Mouse (Mus musculus): ENCODE measurements around the gene Zfp61.

Zfp61 gene

DNA sequence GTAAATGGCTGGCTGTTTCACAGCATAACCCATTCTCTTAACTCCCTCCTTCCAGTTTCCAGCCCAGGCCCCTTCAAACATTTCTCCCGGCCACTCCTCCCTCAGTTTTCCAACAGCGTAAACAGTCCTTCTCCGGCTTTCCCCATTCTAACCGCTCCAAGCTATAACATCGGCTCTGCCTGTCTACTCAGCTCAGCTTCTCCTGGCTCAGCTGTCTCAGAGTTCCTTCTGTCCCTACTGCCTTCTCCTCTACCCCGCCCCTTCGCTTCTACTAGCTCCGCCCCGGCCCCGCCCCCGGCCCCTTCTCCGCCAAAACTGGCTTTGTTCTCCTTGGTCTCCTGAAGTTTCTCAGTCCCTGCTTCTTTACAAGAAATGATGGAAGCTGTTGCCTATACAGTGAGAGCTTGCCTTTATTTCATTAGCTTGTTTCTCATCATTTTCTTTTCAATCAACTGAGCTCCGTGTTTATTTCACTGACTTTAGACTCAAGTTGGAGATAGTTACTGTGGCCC is at the start of gene Zfp61:
Zfp61 (minus strand) TSS at position 462 of the 512 bp plus-strand sequence.
- peak; percentile 52 for DNase-seq (ENCODE audit: low spot score)

DNA sequence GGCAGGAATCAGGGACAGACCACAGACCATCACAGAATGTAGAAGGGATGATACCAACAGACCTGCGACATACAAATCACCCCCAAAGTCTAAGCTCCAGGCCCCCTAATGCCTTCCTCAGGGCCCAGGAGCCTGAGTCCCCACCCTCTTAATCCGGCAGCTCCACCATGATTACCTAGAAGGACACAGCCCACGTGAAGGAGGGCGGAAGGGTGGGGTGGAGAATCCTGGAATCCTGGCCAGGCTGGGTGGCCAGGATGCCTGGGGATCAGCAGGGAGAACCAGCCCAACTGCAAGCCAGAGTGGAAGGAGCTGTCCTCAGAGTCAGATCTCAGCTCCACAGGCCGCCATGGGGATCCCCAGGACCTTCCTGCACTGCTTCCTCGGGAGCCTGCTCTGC is 47.9 kb upstream of the Zfp61 start, which contains the start of gene Lypd5:
Lypd5 (plus strand) TSS at position 301 of the 400 bp plus-strand sequence.
- DNase-seq (ENCODE audit: low spot score): no peak

DNA sequence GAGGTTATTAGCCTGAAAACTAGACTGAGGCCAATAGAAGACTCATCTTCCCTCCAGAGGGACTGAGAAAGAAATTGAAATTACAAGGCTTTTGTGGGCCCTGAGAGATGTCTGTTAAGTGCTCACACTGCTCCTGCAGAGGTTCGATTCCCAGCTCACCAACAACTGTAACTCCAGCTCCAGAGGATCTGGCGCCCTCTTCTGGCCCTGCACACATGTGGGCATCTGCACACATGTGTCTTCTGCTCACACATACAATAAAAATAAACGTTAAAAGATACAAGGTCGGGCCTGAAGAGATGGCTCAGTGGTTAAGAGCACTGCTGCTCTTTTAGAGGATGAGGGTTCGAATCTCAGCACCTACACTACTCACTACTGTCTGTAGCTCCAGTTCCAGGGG is 45.4 kb upstream of the Zfp61 start:
- no peak for DNase-seq (ENCODE audit: low spot score)

DNA sequence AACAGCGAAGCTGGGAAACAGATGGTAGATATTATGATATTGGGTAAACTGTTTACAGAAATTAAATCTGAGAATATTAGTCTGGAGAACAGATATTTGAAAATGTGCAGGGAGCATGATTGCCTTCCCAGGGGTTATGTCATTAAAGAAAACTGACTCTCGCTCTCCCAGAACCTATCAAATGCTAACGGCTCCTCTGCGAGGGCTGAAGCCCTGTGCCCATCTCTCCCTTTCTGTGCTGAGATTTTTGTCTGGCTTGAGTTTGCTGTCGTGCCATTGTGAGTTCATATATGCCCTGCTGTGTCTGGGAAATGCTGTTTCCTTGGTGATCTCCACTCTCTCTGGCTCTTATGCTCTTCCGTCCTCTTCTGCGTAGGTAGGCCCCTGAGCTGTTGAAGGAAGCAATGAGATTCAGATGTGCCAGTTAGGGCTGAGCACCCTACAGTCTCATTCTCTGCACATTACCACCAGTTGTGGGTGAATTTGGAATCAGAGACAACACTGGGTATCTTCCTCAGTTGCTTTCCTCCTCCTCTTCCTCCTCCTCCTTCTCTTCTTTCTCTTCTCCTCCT is 42.8 kb upstream of the Zfp61 start:
- DNase-seq (ENCODE audit: low spot score): no peak

DNA sequence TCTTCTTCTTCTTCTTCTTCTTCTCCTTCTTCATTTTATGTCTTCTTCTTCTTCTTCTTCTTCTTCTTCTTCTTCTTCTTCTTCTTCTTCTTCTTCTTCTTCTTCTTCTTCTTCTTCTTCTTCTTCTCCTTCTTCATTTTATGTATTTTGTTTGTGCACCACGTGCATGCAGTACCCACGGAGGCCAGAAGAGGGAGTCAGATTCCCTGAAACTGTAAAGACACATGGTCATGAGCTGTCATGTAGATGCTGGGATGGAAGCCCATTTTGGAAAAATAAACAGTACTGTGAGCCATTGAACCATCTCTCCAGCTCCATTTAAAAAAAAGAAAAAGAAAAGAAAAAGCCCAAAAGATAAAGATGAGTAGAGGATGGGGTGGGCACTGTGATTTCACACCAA is 37.2 kb upstream of the Zfp61 start:
- no peak for DNase-seq (ENCODE audit: low spot score)

DNA sequence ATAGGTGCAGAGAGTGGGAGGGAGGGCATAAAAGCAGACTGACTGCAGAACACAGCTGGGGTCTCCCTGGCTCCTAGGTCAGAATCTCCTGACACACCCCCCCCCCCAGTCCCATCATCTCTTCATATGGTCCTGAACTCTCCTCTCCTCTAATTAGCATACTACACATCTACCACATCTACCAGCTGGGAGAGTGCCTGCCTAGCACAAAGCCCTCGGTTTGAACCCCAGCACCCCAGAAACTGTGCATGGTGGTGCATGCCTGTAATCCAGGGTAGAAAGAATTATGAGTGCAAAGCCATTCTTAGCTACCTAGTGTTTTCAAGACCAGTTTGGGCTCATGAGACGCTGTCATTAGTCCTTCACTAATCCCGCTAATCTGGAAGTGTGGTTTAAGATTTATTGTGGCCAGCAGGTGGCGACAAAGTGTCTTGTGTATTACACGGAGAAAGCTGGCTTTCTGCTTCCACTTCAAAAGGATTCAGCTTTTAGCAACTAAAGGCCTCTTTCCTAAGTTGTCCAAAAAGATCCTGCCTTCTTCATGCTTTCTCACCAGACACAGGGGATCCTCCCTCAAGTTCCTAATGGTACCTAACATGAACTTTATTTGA is 34.8 kb upstream of the Zfp61 start:
- peak; percentile 70 for DNase-seq (ENCODE audit: low spot score)

DNA sequence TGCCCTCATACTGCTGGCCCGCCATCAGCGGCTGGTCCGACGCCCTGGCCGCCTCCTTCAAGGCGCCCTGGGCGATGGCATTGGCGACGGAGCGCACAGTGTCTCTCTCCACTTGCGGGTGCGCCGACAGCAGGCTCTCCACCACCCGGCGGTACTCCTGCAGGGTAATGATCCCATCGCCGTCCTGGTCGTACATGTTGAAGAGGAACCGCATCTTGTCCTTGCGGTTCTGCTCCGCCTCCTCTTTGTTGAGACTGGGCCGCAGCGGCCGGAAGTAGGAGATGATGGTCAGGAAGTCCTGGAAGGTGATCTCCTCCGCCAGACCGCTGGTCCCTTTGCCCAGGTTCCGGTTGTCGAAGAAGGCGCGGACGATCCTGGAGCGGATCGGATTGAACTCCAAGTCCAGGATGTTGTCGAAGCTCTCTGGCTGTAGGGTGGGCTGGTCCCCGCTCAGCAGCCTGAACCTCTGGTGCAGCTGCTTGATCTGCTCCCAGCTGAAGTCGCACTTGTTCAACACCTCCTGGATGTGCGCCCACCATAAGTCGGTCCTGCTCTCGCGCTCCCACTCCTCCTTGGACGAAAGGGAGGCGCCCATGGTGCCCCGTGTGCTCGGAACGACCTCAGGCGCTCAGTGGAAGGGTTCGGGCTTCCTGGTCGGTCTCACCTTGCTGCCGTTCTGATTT is 32.4 kb upstream of the Zfp61 start, which contains the start of gene Tescl:
Tescl (minus strand) TSS at position 633 of the 683 bp plus-strand sequence.
- DNase-seq (ENCODE audit: low spot score): no peak

DNA sequence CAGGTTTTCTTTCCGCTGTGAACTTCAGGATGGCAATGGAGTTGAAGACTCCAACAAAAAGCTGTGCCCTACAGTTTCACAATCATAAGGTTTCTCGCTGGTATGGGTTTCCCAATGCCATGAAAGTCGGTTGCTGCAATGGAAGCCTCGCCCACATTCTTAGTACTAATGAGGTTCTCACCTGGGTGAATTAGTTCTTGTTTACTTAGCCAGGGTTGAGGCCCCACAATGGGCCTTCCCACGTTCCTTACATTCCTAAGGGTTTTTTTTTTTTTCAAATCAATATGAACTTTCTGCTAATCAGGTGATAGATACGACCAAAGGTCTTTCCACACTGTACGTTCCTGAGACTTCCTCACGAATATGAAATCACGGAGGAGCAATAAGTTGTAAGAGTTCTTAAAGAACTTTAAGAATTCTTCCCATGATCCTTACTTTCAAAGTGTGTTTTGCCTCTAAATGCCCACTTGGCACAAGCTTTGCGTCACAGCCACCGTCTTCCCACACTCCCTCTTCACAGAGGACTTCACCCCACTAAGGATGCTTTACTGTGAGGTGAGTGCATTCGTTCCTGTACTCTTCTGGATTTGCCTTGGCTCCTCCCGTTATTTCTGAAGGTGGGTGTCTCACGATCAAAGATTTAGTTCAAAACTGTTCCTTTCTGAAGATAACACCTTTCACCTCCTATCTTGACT is 26.4 kb upstream of the Zfp61 start:
- no peak for DNase-seq (ENCODE audit: low spot score)

DNA sequence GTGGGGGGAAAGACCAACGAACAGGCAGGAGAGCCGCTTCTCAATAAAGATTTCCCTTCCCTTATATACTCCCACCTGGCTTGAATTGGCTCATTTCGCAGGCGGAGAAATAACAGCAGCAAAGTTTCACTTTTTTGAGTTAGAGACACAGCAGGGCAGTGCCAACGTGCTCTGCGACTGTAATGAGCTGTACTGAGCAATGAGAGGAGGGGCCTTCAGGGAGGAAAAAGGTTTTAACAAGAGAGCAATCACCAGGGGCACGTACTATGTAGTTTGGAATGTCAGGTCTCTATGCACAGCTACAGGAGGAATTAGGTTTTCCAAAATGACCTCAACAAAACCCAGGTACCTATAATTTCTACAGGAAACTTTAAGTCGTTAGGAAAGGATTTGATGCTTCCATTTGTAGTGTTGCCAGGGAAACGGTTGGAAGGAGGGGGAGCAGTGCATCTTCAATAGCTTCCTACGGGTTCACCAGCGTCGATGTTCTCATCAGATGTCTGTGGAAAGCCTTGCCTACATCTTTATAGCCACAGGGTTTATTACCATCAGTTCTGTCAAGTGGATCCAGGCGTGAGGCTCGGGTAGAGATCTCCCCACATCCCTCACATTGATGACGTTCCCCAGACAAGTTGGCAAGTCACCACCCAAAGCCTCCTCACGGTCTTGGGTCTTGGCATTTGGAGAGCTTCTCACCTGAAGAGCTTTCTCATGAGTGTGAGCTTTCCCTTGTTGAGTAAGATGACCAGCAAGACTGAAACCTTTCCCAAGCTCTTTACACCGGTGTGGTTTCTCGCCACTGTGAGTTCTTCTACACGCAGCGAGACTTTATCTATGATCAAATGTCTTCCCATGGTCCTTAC is 25.5 kb upstream of the Zfp61 start:
- DNase-seq (ENCODE audit: low spot score): no peak

DNA sequence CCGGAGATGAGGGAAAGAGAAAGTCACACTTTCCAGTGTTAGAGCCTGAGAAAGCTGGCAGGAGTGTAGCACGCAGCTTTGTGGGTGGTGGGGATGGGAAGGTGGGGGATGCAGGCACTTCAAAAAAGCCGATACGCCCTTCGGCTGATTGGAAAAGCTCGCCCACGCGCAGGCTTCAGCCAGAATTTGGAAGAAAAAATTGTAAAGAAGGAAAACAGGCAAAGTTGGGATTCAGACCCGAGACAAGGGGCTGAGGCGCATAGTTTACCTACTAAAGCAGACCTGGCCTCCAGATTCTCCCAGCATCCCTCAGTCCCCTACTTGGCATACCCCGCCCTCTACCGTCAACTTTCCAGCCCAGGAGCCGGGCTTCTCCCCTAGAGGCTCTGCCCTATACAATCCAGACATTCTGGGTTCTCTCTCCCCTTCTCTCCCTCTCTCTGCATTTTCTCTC is 24.7 kb upstream of the Zfp61 start:
- DNase-seq (ENCODE audit: low spot score): no peak

DNA sequence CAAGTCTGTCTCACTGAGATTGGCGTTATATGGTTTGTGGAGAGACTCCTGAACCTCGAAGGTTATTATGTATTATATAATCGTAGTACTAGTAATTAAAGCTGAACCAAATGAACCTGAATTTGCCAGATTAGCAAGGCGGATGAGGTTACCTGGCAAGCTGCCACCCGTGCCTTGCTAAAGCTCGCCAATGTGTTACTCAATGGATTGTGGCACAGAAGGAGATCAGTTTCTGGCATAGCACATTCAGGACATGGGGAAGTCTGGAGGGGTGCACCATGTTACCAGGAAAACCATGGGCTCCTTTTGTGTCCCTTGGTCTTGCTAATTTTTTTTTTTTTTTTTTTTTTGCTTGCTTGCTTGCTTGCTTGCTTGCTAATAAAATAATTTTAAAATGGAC is 24.2 kb upstream of the Zfp61 start:
- no peak for DNase-seq (ENCODE audit: low spot score)

DNA sequence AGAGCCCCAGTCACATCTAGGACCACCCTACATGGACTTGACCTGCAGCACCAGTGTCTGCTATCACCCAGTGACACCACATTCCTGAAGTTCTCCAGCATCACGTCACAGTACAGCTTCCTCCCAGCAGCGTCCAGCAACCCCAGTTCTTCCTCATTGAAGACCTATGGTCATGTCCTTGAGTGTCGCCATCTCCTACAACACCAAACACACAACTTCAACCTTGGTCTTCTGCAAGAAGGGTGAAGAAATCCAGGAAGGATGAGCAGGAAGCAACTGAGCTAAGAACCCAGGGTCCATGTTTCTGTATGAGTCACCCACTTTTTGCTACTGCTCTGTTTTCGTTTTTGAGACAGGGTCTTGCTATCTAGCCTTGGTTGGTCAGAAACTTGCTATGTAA is 21.6 kb upstream of the Zfp61 start:
- no peak for DNase-seq (ENCODE audit: low spot score)

DNA sequence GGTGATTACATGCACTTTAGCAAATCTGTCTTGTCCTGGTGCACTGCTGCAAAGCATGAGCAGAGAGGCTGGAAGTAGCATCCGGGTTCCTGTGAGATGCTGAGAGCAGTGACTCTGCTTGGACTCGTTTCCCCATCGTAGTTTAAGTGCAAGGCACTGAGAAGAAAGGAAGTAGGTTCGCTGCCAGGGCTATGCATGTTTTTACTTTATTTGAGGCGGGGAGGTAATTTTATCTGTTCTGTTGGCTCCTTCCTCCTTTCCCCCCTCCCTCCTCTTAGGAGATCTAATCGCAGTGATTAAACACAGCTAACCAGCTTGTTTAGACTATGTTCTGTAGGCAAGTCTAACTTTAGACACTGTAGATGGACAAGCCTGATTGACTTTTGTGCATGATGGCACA is 17.9 kb upstream of the Zfp61 start:
- no peak for DNase-seq (ENCODE audit: low spot score)

DNA sequence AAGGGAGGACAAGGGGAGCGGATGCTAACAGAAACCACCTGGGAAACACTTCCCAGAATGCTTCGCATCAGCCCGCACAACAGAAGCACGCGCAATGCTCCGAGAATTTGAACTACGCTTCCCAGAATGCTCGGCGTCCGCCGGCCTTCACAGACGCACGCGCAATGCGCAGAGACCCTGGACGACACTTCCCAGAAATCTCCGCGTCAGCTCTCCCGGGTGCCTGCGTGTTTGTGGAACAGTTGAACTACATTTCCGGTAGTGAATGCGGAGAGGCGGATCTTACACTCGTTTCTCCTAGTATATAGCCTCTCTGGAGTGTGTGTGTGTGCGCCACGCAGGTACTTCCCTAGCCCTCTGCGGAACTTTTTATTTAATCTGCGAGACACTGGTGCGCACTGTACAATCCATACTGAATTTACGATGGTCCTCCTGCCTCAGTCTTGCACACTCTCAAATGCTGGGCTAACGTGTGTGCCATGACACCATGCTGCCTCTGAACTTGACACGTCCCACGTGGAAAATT is 15.6 kb upstream of the Zfp61 start, which contains the start of gene Zfp94:
Zfp94 (minus strand) TSS at position 100 of the 526 bp plus-strand sequence.
- peak; percentile 90 for DNase-seq (ENCODE audit: low spot score)

DNA sequence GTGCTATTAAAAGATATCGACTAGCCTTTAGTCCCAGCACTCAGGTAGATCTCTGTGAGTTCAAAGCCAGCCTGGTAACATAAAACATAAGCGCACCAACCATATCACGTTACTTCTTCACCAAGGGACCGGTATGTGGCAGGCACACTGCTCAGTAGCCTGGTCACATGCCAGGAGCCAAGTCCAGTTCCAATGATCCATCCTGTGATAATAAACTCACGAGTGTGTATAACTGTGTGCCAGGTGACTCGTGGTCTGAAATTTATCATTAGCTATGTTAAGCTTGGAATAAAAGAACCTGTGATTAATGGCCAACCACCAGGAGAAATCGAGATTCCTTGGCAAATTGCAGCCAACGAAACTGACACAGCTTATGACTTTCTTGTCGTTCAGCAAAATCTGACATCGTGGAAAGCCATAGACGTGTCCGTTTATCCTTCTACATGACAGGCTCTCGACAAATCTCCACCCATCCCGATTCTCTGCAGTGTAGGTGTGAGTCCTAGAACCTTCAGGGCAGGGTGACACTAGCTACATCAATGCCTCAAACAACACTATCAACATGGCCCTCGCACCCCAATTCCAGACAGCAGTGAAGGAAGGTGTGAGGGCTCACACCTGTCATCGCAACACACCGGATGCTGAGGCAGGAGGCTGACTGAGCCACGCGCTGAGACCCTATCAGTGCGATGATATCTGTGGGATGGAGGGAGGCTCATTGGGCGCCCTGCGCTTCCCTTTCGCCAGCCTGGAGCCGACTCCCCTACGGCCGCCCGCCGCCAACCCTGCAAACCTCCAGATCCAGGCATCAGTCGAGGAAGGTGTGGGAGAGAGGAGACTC is 14.9 kb upstream of the Zfp61 start:
- DNase-seq (ENCODE audit: low spot score): peak; percentile 9

DNA sequence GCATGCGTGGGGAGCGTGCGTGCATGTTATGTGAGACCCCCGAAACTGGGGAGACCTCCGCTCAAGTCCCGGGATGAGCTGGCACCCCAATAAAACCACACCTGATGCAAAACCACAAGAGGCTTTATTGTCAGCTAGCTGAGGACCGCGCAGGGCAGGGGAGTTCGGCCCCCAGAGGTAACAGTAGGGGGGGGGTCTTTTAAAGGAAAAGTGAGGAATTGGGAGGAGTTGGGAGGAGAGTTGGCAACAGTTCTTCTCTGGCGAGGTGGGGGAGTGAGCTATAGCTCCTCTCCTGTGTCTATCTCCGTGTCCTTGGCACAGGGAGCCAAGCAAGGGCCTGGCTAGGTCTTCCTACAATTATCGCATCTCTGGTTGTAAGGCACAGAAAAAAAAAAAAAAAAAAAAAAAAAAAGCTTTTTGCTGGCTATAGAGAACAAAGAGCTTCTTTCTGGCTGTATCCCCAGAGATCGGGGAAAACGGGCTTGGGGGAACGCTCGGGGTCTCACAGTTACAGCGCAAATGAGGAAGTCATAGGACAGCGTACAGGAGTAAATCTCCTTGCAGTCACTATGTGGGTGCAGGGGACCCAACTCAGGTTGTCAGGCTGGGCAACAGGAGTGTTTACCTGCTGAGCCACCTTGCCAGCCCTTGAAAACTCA is 1.1 kb downstream of the Zfp61 start:
- DNase-seq (ENCODE audit: low spot score): no peak

DNA sequence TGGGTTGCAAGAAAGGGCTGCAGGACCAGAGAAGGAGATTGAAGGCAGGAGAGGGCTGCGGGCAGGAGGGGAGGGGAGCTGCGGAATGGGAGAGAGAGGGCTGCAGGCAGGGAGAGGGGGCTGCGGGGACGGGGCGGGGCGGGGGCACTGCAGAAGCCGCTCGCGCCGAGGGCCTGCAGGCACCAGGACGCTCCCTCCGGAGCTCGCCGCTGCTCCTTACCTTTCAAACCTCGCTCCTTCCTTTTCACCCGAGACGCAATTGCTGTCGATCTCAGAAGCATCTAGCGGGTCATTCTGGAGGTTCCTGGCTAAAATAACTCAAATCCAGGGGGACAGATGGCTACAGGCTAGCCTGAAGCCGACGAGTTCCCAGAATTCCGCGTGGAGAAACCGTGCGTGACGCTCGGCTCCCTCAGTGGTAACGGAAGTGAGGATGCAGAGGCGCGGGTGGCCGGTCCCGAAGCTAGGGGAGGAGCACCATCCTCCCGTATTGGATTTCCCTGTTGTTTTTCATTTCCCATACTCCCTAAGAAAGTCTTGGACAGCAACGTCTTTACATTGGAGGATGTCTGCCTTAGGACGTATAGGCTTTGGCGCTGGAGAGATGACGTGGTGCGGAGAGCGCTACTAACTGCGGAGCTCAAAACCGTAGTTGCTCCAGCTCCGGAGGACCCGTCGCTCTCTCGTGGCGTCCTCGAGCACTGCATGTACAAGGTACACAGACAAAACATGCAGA is 1.9 kb downstream of the Zfp61 start:
- DNase-seq (ENCODE audit: low spot score): peak; percentile 79

DNA sequence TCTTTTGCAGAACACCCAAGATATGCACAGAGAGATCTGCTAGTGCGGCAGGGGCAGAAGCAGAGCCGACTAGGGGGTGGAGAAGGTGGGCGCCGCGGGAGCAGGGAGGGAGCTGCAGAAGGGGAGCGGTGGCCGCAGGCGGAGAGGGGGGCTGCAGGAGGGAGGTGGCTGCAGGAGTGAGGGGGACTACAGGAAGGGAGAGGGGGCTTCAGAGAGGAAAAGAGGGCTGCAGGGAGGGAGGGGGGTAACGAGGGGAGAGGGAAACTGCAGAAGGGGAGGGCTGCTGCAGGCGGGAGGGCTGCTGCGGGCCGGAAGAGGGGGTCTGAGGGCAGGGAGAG is 2.4 kb downstream of the Zfp61 start:
- DNase-seq (ENCODE audit: low spot score): no peak
